Mouse (Mus musculus): ENCODE results near the gene Matn1. TPM values are rescaled to one million over a fixed set of nuclear protein-coding genes. Genes with fewer than 3 reads are reported as not detected.

The Matn1 gene
- total RNA-seq, 1 experiment from 2014 or later: not detected

DNA sequence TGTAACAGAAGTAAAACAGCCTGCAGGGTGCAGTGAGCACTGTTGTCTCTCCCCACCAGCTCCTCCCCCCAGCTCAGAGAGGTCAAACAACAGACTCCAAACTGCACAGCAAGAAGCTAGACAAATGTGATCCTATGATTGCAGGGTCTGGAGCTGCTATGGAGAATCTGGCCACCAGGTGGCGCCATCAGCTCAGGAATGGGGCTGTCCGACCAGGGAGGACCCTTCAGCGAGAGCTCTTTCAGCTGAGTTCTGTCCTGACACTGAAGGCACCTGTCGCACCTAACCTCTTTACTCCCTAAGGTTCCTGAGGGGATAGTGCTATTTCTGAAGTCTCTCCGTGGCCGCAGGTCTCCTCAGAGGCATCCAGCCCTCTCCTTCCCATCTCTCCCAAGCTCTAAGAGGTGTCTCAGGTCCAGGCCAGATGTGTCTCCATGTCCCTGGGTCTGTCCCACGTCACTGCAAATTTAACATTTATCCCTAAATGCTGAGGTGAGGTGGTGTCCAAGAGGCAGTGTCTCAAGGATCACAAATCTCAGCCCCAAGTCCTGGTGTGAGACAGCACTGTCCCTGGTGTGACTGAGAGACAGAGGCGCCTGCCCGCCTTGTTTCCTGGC is 16.0 kb downstream of the Matn1 start:
- ATAC-seq (ENCODE audit: extremely low read depth, insufficient number of reproducible peaks, low FRiP score, poor library complexity, severe bottlenecking): no peak

DNA sequence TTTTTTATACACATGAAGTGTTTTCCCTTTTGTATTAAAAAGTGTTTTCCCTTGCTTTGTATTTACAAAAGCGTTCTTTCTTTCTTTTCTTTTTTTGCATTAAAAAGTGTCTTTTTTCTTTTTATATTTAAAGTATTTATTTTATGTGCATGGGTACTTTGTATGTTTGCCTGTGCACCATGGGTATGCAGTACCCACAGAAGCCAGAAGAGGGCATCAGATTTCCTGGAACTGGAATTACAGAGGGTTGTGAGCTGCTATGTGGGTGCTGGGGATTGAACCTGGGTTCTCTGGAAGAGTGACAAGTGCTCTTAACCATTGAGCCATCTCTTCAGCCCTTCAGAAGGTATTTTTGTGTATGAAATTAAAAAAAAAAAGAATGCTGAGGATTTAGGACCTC is 27.1 kb downstream of the Matn1 start:
- ATAC-seq (ENCODE audit: extremely low read depth, insufficient number of reproducible peaks, low FRiP score, poor library complexity, severe bottlenecking): no peak

DNA sequence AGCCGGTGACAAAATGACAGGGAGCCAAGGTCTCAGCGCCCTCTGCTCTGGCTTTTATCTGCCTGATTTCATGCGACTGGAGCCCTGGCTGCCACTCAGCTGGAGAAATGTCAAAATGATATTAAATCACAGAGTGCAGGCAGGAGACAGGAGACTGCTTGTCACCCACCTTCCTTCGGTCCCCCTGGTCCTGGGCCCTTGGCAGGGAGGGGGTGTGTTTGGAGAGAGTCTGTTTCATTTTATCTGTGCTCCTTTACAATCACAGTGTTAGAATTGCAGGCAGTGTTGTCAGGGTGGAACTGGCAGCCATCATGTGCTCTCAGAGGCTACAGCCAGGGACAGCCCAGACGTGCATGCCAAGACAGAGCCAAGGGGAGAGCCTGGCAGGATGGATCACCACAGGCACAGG is 28.2 kb downstream of the Matn1 start:
- no peak for ATAC-seq (ENCODE audit: extremely low read depth, insufficient number of reproducible peaks, low FRiP score, poor library complexity, severe bottlenecking)

DNA sequence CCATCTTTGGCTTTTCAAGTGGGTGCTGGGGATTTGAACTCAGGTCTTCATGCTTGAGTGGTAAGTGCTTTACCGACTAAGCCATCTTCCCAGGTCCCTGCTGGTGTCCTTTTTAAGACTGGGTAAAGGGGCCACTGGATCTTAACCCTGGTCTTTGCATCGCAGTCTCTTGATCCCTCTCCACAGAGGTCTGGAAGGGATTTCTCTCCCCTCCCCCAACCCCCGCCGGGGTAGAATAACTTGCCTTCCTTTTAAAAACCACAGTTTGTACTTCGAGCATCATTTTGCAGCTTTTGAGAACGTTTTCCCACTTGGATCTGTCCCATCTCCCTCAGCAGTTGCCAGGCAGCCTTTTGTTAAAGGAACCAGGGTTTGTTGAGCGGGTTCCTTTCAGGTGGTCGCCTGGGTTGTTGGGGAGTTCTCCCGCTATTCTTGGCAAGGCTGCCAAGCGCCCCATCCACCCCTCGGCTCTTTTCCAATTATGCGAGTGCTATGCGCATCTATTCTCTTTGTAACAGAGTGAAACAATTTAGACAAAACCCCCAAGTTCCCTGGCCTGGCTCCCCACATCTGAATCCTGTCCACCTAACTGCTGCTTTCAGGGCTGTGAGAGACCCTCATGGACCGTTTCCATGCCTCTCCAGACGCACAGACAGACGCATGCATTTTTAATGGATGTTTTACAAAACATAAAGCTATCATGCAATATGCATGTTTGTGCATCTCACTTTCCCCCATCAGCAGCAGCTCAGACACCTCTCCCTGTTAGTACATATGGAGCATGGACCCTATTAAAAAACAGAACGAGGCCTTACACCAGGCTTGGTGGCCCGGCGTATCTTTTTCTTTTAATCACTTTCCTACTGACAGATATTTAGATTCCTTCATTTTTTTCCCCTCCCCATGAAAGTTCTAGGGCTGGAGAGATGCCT is 29.4 kb downstream of the Matn1 start:
- ATAC-seq (ENCODE audit: extremely low read depth, insufficient number of reproducible peaks, low FRiP score, poor library complexity, severe bottlenecking): no peak

- no peak for ATAC-seq (ENCODE audit: extremely low read depth, insufficient number of reproducible peaks, low FRiP score, poor library complexity, severe bottlenecking)
These were observed 34.8 kb downstream of the Matn1 start for GRCm38 (mm10) chr4:130978981-130979380.

DNA sequence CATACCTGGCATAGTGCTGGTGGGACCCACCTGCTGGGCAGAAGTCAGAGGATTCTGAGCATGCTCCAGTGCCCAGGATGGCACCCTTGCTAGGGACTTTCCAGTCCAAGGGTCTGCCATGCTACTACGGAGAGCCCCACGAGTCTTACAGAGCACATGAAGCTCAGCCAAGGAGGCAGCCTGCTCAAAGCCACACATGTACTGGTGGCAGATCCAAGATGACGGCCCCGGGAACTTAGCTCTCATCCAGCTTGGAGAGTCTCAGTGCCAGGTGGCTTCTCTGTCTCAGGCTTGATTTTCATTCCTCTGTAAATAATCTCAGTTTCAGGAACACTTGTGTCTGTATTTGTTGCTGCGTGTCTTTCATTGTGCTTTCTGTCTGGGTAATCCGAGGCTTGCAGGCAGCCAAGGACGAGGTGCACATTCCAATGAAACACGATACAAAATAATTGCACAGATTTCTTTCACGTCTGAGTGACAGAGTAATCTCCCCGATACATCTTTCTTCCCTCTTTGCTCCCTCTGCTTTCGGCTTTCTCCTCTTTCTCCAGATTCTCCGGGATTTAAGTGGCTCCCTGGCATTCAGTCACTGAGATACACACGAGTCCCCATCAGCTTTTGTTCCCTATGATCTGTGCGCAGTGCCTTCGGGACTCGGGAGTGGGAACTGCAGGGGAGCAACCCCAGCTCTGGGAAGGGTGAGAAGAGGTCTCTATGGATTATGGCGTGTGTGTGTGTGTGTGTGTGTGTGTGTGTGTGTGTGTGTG is 40.4 kb downstream of the Matn1 start:
- ATAC-seq (ENCODE audit: extremely low read depth, insufficient number of reproducible peaks, low FRiP score, poor library complexity, severe bottlenecking): no peak

- no peak for ATAC-seq (ENCODE audit: extremely low read depth, insufficient number of reproducible peaks, low FRiP score, poor library complexity, severe bottlenecking)
These were observed 42.9 kb downstream of the Matn1 start for GRCm38 (mm10) chr4:130987046-130987445.

DNA sequence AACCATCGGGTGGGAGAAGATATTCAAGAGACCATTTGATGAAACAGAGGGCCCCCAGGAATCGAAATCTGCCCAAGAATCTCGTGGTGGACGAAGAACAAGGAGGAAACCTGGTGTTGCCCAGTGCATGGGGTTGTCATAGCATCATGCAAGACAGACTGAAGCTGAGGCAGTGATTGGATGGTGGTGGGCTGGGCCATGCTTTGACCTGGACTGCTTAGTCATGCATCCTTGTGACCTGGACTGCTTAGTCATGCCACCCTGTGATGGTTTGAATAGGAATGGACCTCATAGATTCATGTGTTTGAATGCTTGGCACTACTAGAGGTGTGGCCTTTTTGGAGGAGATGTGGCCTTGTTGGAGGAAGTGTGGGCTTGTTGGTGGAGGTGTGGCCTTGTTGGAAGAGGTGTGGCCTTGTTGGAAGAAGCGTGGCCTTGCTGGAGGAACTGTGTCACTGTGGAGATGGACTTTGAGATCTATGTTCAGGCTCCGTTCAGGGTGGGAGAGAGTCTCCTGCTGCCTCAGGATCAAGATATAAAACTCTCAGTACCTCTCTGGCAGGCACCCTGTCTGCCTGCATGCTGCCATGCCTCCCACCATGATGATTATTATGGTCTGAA is 44.1 kb downstream of the Matn1 start:
- ATAC-seq (ENCODE audit: extremely low read depth, insufficient number of reproducible peaks, low FRiP score, poor library complexity, severe bottlenecking): no peak

DNA sequence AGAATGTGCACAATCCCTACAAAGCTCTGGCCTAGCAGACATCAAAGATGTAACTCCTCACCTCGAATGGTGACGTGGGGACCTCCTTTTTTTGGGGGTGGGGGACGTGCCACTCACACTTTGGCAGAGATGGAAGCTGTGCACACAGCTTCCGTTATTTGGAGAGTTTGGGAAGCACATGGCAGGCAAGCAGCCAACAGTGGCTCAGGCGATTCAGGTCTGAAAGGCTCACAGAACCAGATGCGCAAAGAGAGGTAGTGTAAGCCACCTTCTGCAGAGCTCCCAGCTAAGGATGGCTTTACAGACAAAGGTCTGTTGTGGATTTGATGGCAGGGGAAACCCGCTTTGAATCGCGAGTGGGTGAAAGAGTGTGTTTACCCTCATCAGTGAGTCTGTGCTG is 45.0 kb downstream of the Matn1 start:
- ATAC-seq (ENCODE audit: extremely low read depth, insufficient number of reproducible peaks, low FRiP score, poor library complexity, severe bottlenecking): no peak

- ATAC-seq (ENCODE audit: extremely low read depth, insufficient number of reproducible peaks, low FRiP score, poor library complexity, severe bottlenecking): no peak
These were observed 46.8 kb downstream of the Matn1 start for GRCm38 (mm10) chr4:130990966-130991365.

DNA sequence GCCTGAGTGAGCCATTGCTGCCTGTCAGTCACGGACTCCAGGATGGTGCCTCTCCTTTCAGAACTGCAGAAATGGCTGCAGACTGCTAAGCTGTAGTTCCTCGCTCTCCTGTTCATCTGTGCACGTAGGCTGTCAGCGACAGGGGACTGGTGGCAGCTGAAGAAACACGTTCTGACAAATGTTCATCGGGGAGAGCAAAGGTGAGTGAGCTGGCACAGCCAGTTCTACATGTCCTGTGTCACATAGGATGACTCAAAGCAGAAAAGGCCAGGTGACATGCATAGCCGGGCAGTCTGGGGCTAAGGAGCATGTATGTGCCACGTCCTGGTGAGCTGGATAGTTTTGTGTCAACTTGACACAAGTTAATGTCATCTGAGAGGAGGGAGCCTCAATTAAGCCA is 50.4 kb downstream of the Matn1 start:
- ATAC-seq (ENCODE audit: extremely low read depth, insufficient number of reproducible peaks, low FRiP score, poor library complexity, severe bottlenecking): no peak

DNA sequence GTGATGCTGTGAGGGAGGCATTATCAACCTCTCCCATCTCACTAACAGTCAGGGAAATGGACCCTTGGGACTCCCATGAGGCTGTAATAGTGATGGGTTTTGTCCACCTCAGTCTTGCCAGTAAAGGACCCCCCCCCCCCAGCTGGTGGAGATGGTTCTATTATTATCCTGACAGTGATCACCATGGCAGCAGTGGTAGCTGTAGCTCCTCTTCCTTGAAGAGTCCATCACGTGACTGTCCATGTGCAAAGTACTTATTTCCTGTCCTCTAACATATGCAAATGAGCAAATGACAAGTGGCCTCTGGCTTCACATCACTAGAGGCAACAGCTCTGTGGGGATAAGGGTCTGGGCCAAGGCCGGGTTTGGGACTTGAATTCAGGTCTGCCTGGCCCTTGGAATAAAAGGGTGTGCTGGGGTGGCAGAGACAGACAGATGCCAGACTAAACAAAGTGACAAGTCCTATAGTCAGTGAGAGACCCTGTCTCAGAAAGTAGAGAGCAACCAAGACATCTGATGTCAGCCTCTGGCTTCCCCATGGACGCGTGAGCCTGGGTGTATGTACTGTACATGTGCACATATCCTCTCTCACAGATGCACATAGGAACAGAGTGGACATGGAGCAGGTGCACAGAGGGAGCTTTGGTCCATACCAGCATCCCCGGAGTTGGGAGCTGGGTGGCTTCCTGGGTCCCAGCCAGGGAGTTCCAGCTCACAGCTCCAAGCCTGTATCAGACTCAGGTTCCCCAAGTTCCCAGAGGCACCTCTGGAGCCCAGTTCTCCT is 55.8 kb downstream of the Matn1 start:
- no peak for ATAC-seq (ENCODE audit: extremely low read depth, insufficient number of reproducible peaks, low FRiP score, poor library complexity, severe bottlenecking)

GRCm38 (mm10) chr4:131000614-131001178 is 56.5 kb downstream of the Matn1 start:
- no peak for ATAC-seq (ENCODE audit: extremely low read depth, insufficient number of reproducible peaks, low FRiP score, poor library complexity, severe bottlenecking)

Other genes starting within 250 kb of the Matn1 start
- gene Sdc3, start 151.8 kb upstream of the Matn1 start, total RNA-seq (2017): 2.8 and 3.3 TPM in 2 replicates
- gene Laptm5, start 31.3 kb upstream of the Matn1 start, total RNA-seq (2017): 338 and 404 TPM in 2 replicates